Mouse (Mus musculus) C2C12 (cell line): Measurements from ENCODE around the gene Myh10. TPM values are rescaled to one million over a fixed set of nuclear protein-coding genes. Genes with fewer than 3 reads are reported as not detected.

Experiments used
- H3K27me3 ChIP-seq: one replicate; pipeline ENCODE4 v1.6.1; 2011; ENCODE audit not compliant: control insufficient read depth, insufficient read depth, insufficient read length
- H3K36me3 ChIP-seq: one replicate; pipeline ENCODE4 v1.6.1; 2011; ENCODE audit not compliant: control insufficient read depth, insufficient read depth
- H3K4me3 ChIP-seq: one replicate; pipeline ENCODE4 v1.5.1; 2011; ENCODE audit warnings: mild to moderate bottlenecking, control low read depth; ENCODE audit not compliant: poor library complexity, insufficient read depth, severe bottlenecking
- H3K79me2 ChIP-seq: one replicate; pipeline ENCODE4 v1.6.1; 2011; ENCODE audit not compliant: control insufficient read depth, insufficient read depth
- H3K79me3 ChIP-seq: one replicate; pipeline ENCODE4 v1.6.1; 2011; ENCODE audit warnings: low read depth, control low read depth
- H3ac ChIP-seq: one replicate; pipeline ENCODE3; 2011; ENCODE audit warnings: low read depth; ENCODE audit not compliant: control insufficient read depth, insufficient read length
- CEBPB ChIP-seq: IDR thresholded peaks from one replicate; pipeline ENCODE4 v1.6.1; 2011; ENCODE audit warnings: low read depth, mild to moderate bottlenecking, control low read depth, moderate library complexity
- CTCF ChIP-seq: IDR thresholded peaks from one replicate; pipeline ENCODE4 v1.5.1; 2011; ENCODE audit not compliant: control insufficient read depth, insufficient read depth, insufficient read length
- FOSL1 ChIP-seq: IDR thresholded peaks from one replicate; pipeline ENCODE4 v1.8.0; 2011; ENCODE audit warnings: mild to moderate bottlenecking, low read length; ENCODE audit not compliant: poor library complexity, insufficient read depth, severe bottlenecking
- MAX ChIP-seq: IDR thresholded peaks from one replicate; pipeline ENCODE4 v1.6.1; 2011; ENCODE audit warnings: mild to moderate bottlenecking, control low read depth
- MYOD1 ChIP-seq: IDR thresholded peaks from one replicate; pipeline ENCODE4 v1.6.1; 2011; ENCODE audit warnings: low read depth; ENCODE audit not compliant: control insufficient read depth, insufficient read length
- MYOG ChIP-seq: IDR thresholded peaks from one replicate; pipeline ENCODE4 v1.6.1; 2011; ENCODE audit not compliant: control insufficient read depth, insufficient read length; ENCODE audit errors: extremely low read depth
- USF1 ChIP-seq: IDR thresholded peaks from one replicate; pipeline ENCODE4 v1.6.1; 2011; ENCODE audit warnings: low read depth, mild to moderate bottlenecking, control low read depth, moderate library complexity
- polyA plus RNA-seq: library from polyadenylated mRNA; unstranded; fragments of >200 nt; fragmentation: generic; extraction: Trizol; gene quantifications from one replicate; pipeline ENCODE4 v1.2.1, GENCODE M21; 2012; ENCODE audit warnings: missing spikeins

The Myh10 gene
- polyA plus RNA-seq, 1 experiment: 40.0 TPM

GRCm38 (mm10) chr11:68656887-68657685 lies 34.3 kb upstream of the Myh10 start:
- no peaks in the 10 kb centered on the region for H3K36me3 ChIP-seq
- H3K27me3 ChIP-seq: no peaks in the 10 kb centered on the region
- H3K79me3 ChIP-seq: no peaks in the 10 kb centered on the region
- H3ac ChIP-seq: no peak overlapping the region
- no peak for TF ChIP-seq MAX
- no peak for TF ChIP-seq CEBPB
- TF ChIP-seq MYOG: no peak
- no peak for TF ChIP-seq FOSL1
- no peak for TF ChIP-seq CTCF
- TF ChIP-seq MYOD1: no peak
- no peak for TF ChIP-seq USF1
- H3K79me2 ChIP-seq: no peaks in the 10 kb centered on the region
- H3K4me3 ChIP-seq: no peak overlapping the region

GRCm38 (mm10) chr11:68657811-68658210 lies 33.5 kb upstream of the Myh10 start:
- Histone ChIP-seq H3K36me3 (no peaks in the 10 kb centered on the region), H3K4me3 (no peak overlapping the region), H3K79me3 (no peaks in the 10 kb centered on the region), H3ac (no peak overlapping the region), H3K27me3 (no peaks in the 10 kb centered on the region), H3K79me2 (no peaks in the 10 kb centered on the region)
- TF ChIP-seq MYOD1 (no peak), FOSL1 (no peak), USF1 (no peak), MAX (no peak), CEBPB (no peak), MYOG (no peak), CTCF (no peak)

GRCm38 (mm10) chr11:68665331-68665730 lies 26.0 kb upstream of the Myh10 start:
- no peaks in the 10 kb centered on the region for H3K79me2 ChIP-seq
- H3K4me3 ChIP-seq: no peak overlapping the region
- TF ChIP-seq MYOG (no peak), MYOD1 (no peak), CTCF (no peak), FOSL1 (no peak), MAX (no peak), USF1 (no peak), CEBPB (no peak)
- no peaks in the 10 kb centered on the region for H3K79me3 ChIP-seq
- H3ac ChIP-seq: no peak overlapping the region
- no peaks in the 10 kb centered on the region for H3K36me3 ChIP-seq
- H3K27me3 ChIP-seq: no peaks in the 10 kb centered on the region

- H3K79me2 ChIP-seq: no peaks in the 10 kb centered on the region
- H3K79me3 ChIP-seq: no peaks in the 10 kb centered on the region
- H3K4me3 ChIP-seq: no peak overlapping the region
- H3ac ChIP-seq: no peak overlapping the region
- TF ChIP-seq USF1 (no peak), CEBPB (no peak), MYOG (no peak), MYOD1 (no peak), FOSL1 (no peak)
- H3K36me3 ChIP-seq: no peaks in the 10 kb centered on the region
- H3K27me3 ChIP-seq: no peaks in the 10 kb centered on the region
Measured at GRCm38 (mm10) chr11:68666210-68666609, 25.1 kb upstream of the Myh10 start.

GRCm38 (mm10) chr11:68672270-68672970 lies 18.9 kb upstream of the Myh10 start:
- no peaks in the 10 kb centered on the region for H3K79me3 ChIP-seq
- H3ac ChIP-seq: no peak overlapping the region
- H3K4me3 ChIP-seq: no peak overlapping the region
- H3K36me3 ChIP-seq: no peaks in the 10 kb centered on the region
- H3K79me2 ChIP-seq: no peaks in the 10 kb centered on the region
- H3K27me3 ChIP-seq: no peaks in the 10 kb centered on the region
- TF ChIP-seq MYOD1: no peak
- no peak for TF ChIP-seq CEBPB
- no peak for TF ChIP-seq FOSL1
- TF ChIP-seq CTCF: no peak
- TF ChIP-seq MYOG: no peak
- TF ChIP-seq USF1: no peak
- no peak for TF ChIP-seq MAX
